Mouse (Mus musculus) spleen, adult 2 months (tissue): ENCODE results near the gene Ipo4.

ENCODE experiments used
- CTCF ChIP-seq: fragments of 200-500 bp; IDR thresholded peaks from 2 replicates; pipeline ENCODE4 v1.5.1; 2011; ENCODE audit warnings: mild to moderate bottlenecking, inconsistent platforms; ENCODE audit not compliant: insufficient read depth, insufficient read length, insufficient replicate concordance; ENCODE audit errors: extremely low read depth
- POLR2A ChIP-seq: fragments of 200-500 bp; IDR thresholded peaks from 2 replicates; pipeline ENCODE4 v1.6.1; 2011; ENCODE audit warnings: low read depth, low read length, inconsistent platforms

GRCm38 (mm10) chr14:55616844-55617243 lies 18.9 kb downstream of the Ipo4 start:
- TF ChIP-seq CTCF (no peak), POLR2A (no peak)
